Mouse (Mus musculus) midbrain, embryonic 16.5 days (tissue): ENCODE data around the gene Gm47985. TPM values are rescaled to one million over a fixed set of nuclear protein-coding genes. Genes with fewer than 3 reads are reported as not detected.

Experiments used
- ATAC-seq: fragments of 200-750 bp; cut with Nextera tagmentation; 2 replicates; pipeline ENCODE4 v1.8.0; 2017; ENCODE audit warnings: moderate TSS enrichment
- H3K27ac ChIP-seq: fragments of 300-500 bp; sonication (generic); 2 replicates; pipeline ENCODE4 v1.5.1; 2014; ENCODE audit warnings: mild to moderate bottlenecking, low read length, mixed read lengths
- H3K27me3 ChIP-seq: fragments of 300-500 bp; sonication (generic); 2 replicates; pipeline ENCODE4 v1.6.1; 2014; ENCODE audit warnings: low read depth, low read length, mixed read lengths; ENCODE audit not compliant: control insufficient read depth, insufficient read depth
- H3K36me3 ChIP-seq: fragments of 300-500 bp; sonication (generic); 2 replicates; pipeline ENCODE4 v1.6.1; 2014; ENCODE audit warnings: mild to moderate bottlenecking, low read length, moderate library complexity, mixed read lengths; ENCODE audit not compliant: control insufficient read depth, insufficient read depth
- H3K4me1 ChIP-seq: fragments of 300-500 bp; sonication (generic); 2 replicates; pipeline ENCODE4 v1.6.1; 2014; ENCODE audit warnings: mild to moderate bottlenecking, low read length, mixed read lengths; ENCODE audit not compliant: control insufficient read depth, insufficient read depth
- H3K4me2 ChIP-seq: fragments of 300-500 bp; sonication (generic); 2 replicates; pipeline ENCODE4 v1.6.1; 2014; ENCODE audit warnings: mild to moderate bottlenecking, low read length, mixed read lengths
- H3K4me3 ChIP-seq: fragments of 300-500 bp; sonication (generic); 2 replicates; pipeline ENCODE4 v1.5.1; 2014; ENCODE audit warnings: low read depth, mild to moderate bottlenecking, low read length, moderate library complexity, mixed read lengths
- H3K9ac ChIP-seq: fragments of 300-500 bp; sonication (generic); 2 replicates; pipeline ENCODE4 v1.6.1; 2014; ENCODE audit warnings: low read depth, low read length, mixed read lengths
- H3K9me3 ChIP-seq: fragments of 300-500 bp; sonication (generic); replicated peaks from 2 replicates; pipeline ENCODE4 v1.6.1; 2014; ENCODE audit warnings: mild to moderate bottlenecking, low read length, mixed read lengths; ENCODE audit not compliant: control insufficient read depth, poor library complexity, severe bottlenecking
- WGBS: fragments of 180-500 bp; shearing (Covaris S2); extraction: QIAGEN DNeasy Blood & Tissue Kit; methylation state at CpG from one replicate; pipeline ENCODE4 v1.1.7; 2014; 5-methylcytosine and 5-hydroxymethylcytosine counted together
- polyA plus RNA-seq: library from polyadenylated mRNA; unstranded; fragments of >200 nt; fragmentation: Nextera tagmentation; extraction: Ambion mirVana; gene quantifications from 2 replicates; pipeline ENCODE4 v1.2.1, GENCODE M21; 2015

Gm47985 gene
- polyA plus RNA-seq, 1 experiment from 2014 or later, result not detected

DNA sequence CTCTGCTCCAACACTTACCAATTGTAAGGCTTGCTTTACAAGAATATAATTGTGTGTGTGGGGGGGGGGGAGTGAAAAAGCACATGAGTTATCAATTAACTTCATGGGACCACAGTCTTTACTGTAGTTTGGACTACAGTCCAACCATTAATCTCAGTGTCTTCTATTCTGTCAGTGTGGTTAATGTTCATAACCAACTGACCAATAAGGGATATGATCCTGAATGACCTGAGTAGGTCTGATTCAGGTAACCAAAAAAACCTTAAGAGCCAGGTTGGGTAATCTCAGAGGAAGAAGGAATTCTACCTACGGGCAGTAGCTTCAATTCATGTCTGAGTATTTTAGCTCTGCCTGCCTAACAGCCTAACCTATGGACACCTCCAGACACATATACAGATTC lies 42.2 kb downstream of the Gm47985 start:
- no peak overlapping the region for H3K27ac ChIP-seq
- no peaks in the 10 kb centered on the region for H3K36me3 ChIP-seq
- no peak overlapping the region for H3K4me2 ChIP-seq
- no peaks in the 10 kb centered on the region for H3K27me3 ChIP-seq
- no peak overlapping the region for H3K4me3 ChIP-seq
- ATAC-seq, result no peak
- H3K9me3 ChIP-seq, result no peaks in the 10 kb centered on the region
- 94% methylated on average over 1 of the region's 1 CpGs for WGBS
- H3K4me1 ChIP-seq, result no peaks in the 10 kb centered on the region
- H3K9ac ChIP-seq, result no peak overlapping the region

- Histone ChIP-seq H3K9ac (no peak overlapping the region), H3K27ac (no peak overlapping the region), H3K9me3 (no peaks in the 10 kb centered on the region), H3K36me3 (no peaks in the 10 kb centered on the region), H3K4me3 (no peak overlapping the region), H3K27me3 (no peaks in the 10 kb centered on the region), H3K4me2 (no peak overlapping the region), H3K4me1 (no peaks in the 10 kb centered on the region)
- 84% methylated on average over 8 of the region's 8 CpGs for WGBS
- no peak for ATAC-seq
Measured at GRCm38 (mm10) chr1:151227506-151227905, 45.2 kb downstream of the Gm47985 start.

- Histone ChIP-seq H3K4me2 (no peak overlapping the region), H3K9ac (no peak overlapping the region), H3K9me3 (no peaks in the 10 kb centered on the region), H3K27ac (no peak overlapping the region), H3K36me3 (no peaks in the 10 kb centered on the region), H3K4me1 (no peaks in the 10 kb centered on the region), H3K4me3 (no peak overlapping the region), H3K27me3 (no peaks in the 10 kb centered on the region)
- WGBS, result 77% methylated on average over 1 of the region's 1 CpGs
- ATAC-seq, result no peak
Measured at GRCm38 (mm10) chr1:151228320-151228989, 46.1 kb downstream of the Gm47985 start.

DNA sequence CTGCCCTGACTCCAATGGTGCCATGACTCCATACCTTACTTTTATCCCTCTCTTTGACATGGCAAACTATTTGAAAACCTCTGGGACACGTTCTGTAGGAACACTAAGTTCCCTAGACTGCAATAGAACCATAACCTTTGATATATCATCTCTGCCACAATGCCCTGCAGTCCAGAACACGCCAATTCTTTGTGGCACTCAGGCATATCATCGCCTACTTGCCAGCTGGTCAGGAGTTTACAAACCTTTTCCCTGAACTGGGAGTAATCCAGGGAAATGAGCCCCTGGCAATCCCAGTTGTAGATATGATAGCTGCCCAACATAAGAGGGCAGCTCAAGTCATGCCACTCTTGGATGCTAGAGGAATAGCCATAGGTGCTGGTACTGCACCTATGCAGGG lies 50.0 kb downstream of the Gm47985 start:
- H3K27ac ChIP-seq, result no peak overlapping the region
- no peak overlapping the region for H3K4me2 ChIP-seq
- H3K4me1 ChIP-seq, result no peaks in the 10 kb centered on the region
- H3K9me3 ChIP-seq, result no peaks in the 10 kb centered on the region; the same call in 1 of the 2 replicates
- no peak overlapping the region for H3K9ac ChIP-seq
- no peak overlapping the region for H3K4me3 ChIP-seq
- no peak for ATAC-seq
- H3K36me3 ChIP-seq, result no peaks in the 10 kb centered on the region
- H3K27me3 ChIP-seq, result no peaks in the 10 kb centered on the region
- WGBS, result 83% methylated on average over 3 of the region's 3 CpGs

DNA sequence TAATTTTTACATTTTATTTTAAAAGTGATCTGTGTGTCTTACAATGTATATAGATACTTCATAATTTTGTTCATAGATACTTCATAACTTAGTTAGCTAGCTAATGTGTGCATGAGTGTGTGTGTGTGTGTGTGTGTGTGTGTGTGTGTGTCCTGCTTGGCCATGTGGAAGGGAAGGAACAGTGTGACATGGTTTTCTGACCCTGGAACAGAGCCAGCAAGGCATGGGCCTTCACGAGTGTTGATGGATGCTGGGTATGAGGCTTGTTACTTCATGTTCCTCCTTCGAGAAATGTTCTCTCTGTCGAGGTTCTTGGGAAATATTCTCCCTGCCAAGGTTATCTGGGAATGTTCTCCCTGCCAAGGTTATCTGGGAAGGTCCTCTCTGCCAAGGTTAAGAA lies 51.4 kb downstream of the Gm47985 start:
- Histone ChIP-seq H3K36me3 (no peaks in the 10 kb centered on the region), H3K27me3 (no peaks in the 10 kb centered on the region), H3K4me3 (no peak overlapping the region), H3K9me3 (no peaks in the 10 kb centered on the region; the same call in 1 of the 2 replicates), H3K4me1 (no peaks in the 10 kb centered on the region), H3K9ac (no peak overlapping the region), H3K4me2 (no peak overlapping the region), H3K27ac (no peak overlapping the region)
- 93% methylated on average over 3 of the region's 3 CpGs for WGBS
- ATAC-seq, result no peak

Other genes with a start within 250 kb of the Gm47985 start
- gene Hmcn1, start 189.1 kb upstream of the Gm47985 start, polyA plus RNA-seq, result 1.2 and 2.0 TPM in 2 replicates
- not detected in 2 replicates for gene Gm8947, start 9.8 kb downstream of the Gm47985 start, polyA plus RNA-seq
- not detected in 2 replicates for gene Gm47995, start 15.9 kb downstream of the Gm47985 start, polyA plus RNA-seq
- gene 3110040M04Rik, start 21.6 kb downstream of the Gm47985 start, polyA plus RNA-seq, result not detected in 2 replicates
- not detected in 2 replicates for gene Gm47996, start 27.6 kb downstream of the Gm47985 start, polyA plus RNA-seq
- gene Ivns1abp, start 161.9 kb downstream of the Gm47985 start, polyA plus RNA-seq, result 260 and 271 TPM in 2 replicates
- 12.9 and 14.3 TPM in 2 replicates for gene Swt1, start 245.9 kb downstream of the Gm47985 start, polyA plus RNA-seq
- 43.8 and 45.7 TPM in 2 replicates for gene Trmt1l, start 246.0 kb downstream of the Gm47985 start, polyA plus RNA-seq